Comparison of ENCODE assay signal across 10 mouse cellular contexts in genomic region chr5:65079881-65080280, GRCm38 (mm10). TPM values are rescaled to one million over a fixed set of nuclear protein-coding genes. Genes with fewer than 3 reads are reported as not detected.
A peak's percentile ranks its signal among the peaks of the same experiment; 100 is the strongest.
DNase-seq lines count a peak whose midpoint lies in the region; ATAC-seq and TF ChIP-seq lines count a peak whose summit lies in the region.
"Had no signal": no experiment of that assay in that cellular context is flagged by ENCODE, and none has a peak within 500 bp of the region (broad histone marks: within the 10 kb centered on the region; RNA-seq: fewer than 3 reads in every experiment).

No protein-coding gene starts in this region.

- H3K27me3 ChIP-seq in forebrain, embryonic 13.5 days = no peaks in the 10 kb centered on the region
- H3K27me3 ChIP-seq in forebrain, embryonic 12.5 days = no peaks in the 10 kb centered on the region
- H3K27me3 ChIP-seq in intestine, embryonic 16.5 days (replicated peaks; ENCODE audit: control insufficient read depth, insufficient read depth, low read length) = no peaks in the 10 kb centered on the region

- TF ChIP-seq POLR2A in lung, adult 2 months (IDR thresholded peaks at IDR 0.05; ENCODE audit: borderline replicate concordance, extremely low read depth, low read depth, low read length) = no peak

- H3K9ac ChIP-seq in forebrain, embryonic 13.5 days = no peak overlapping the region
- no peak overlapping the region for H3K9ac ChIP-seq in forebrain, embryonic 12.5 days
- 0 out of 2 replicates have a peak overlapping the region, but pooled peaks have one; percentile 9 for H3K9ac ChIP-seq in intestine, embryonic 16.5 days (ENCODE audit: low read depth, low read length)
- H3K9ac ChIP-seq: hindbrain, embryonic 14.5 days had no signal

- H3K4me1 ChIP-seq in forebrain, embryonic 13.5 days = no peaks in the 10 kb centered on the region
- H3K4me1 ChIP-seq in forebrain, embryonic 12.5 days = no peaks in the 10 kb centered on the region
- H3K4me1 ChIP-seq in lung, adult 2 months (ENCODE audit: control insufficient read depth, insufficient read depth, low read length) = peaks cover 5% of the 10 kb centered on the region
- no peaks in the 10 kb centered on the region for H3K4me1 ChIP-seq in intestine, embryonic 16.5 days (ENCODE audit: control insufficient read depth, insufficient read depth, low read length)

- 47% methylated on average over 9 of the region's 9 CpGs for WGBS in forebrain, embryonic 13.5 days
- 50% methylated on average over 9 of the region's 9 CpGs for WGBS in forebrain, embryonic 12.5 days
- 18% methylated on average over 9 of the region's 9 CpGs for WGBS in lung, adult 2 months
- 35% methylated on average over 9 of the region's 9 CpGs for WGBS in intestine, embryonic 16.5 days

- no peaks in the 10 kb centered on the region for H3K36me3 ChIP-seq in forebrain, embryonic 13.5 days (ENCODE audit: poor library complexity, severe bottlenecking)
- H3K36me3 ChIP-seq in forebrain, embryonic 12.5 days (replicated peaks) = no peaks in the 10 kb centered on the region
- no peaks in the 10 kb centered on the region for H3K36me3 ChIP-seq in intestine, embryonic 16.5 days (ENCODE audit: control insufficient read depth, insufficient read depth, low read length)

- no peak overlapping the region for H3K27ac ChIP-seq in forebrain, embryonic 13.5 days
- no peak overlapping the region for H3K27ac ChIP-seq in forebrain, embryonic 12.5 days
- no peak overlapping the region for H3K27ac ChIP-seq in intestine, embryonic 16.5 days (ENCODE audit: low read length)
- H3K27ac ChIP-seq: hindbrain, embryonic 14.5 days had no signal

- H3K4me3 ChIP-seq in forebrain, embryonic 13.5 days = no peak overlapping the region
- H3K4me3 ChIP-seq in forebrain, embryonic 12.5 days (replicated peaks) = no peak overlapping the region
- H3K4me3 ChIP-seq in lung, adult 2 months (replicated peaks; ENCODE audit: extremely low read depth, low read depth, low read length) = peak overlapping the region; percentile 60
- H3K4me3 ChIP-seq in intestine, embryonic 16.5 days (ENCODE audit: low read length) = peak overlapping the region; percentile 27

- no peak for TF ChIP-seq CTCF in lung, adult 2 months (IDR thresholded peaks at IDR 0.05; ENCODE audit: insufficient read depth, low read length)

- ATAC-seq in forebrain, embryonic 13.5 days = no peak
- ATAC-seq in forebrain, embryonic 12.5 days (ENCODE audit: low FRiP score) = no peak
- ATAC-seq in intestine, embryonic 16.5 days = no peak

- no peaks in the 10 kb centered on the region for H3K9me3 ChIP-seq in forebrain, embryonic 13.5 days (replicated peaks)
- no peaks in the 10 kb centered on the region for H3K9me3 ChIP-seq in forebrain, embryonic 12.5 days
- no peaks in the 10 kb centered on the region for H3K9me3 ChIP-seq in intestine, embryonic 16.5 days (ENCODE audit: control insufficient read depth, low read length)

- H3K4me2 ChIP-seq in forebrain, embryonic 13.5 days = peak overlapping the region; percentile 11; the same call in 1 of the 2 replicates
- H3K4me2 ChIP-seq in forebrain, embryonic 12.5 days = no peak overlapping the region
- H3K4me2 ChIP-seq in intestine, embryonic 16.5 days (ENCODE audit: low read depth, low read length) = 0 out of 2 replicates have a peak overlapping the region, but pooled peaks have one; percentile 17
- H3K4me2 ChIP-seq: hindbrain, embryonic 14.5 days; liver, embryonic 11.5 days had no signal

- DNase-seq in lung, adult 2 months = no peak
- DNase-seq in lung, adult 18-20 months = no peak
- peak; percentile 51 for DNase-seq in lung, postnatal 36 days
- no peak for DNase-seq in yolk sac, embryonic 10.5 days (ENCODE audit: low spot score)
- no peak for DNase-seq in B cell, adult 2 months

RNA-seq across cellular contexts. Expression of gene Tmem156, which starts 12.1 kb away (rescaled TPM):
- polyA plus RNA-seq in forebrain, embryonic 13.5 days (2015; fragmentation: Nextera tagmentation; extraction: Ambion mirVana) = not detected in 2 replicates
- polyA plus RNA-seq in forebrain, embryonic 12.5 days (2016; fragmentation: Nextera tagmentation; extraction: Ambion mirVana) = 0.27 TPM in 1 of 2 replicates, not detected in the other
- polyA plus RNA-seq in lung, adult 2 months (2012; rRNA removed) = 0.49 and 1.5 TPM in 2 replicates
- 1.5 and 2.1 TPM in 2 replicates for polyA plus RNA-seq in intestine, embryonic 16.5 days (2015; fragmentation: Nextera tagmentation; extraction: Ambion mirVana)
- polyA plus RNA-seq: hindbrain, embryonic 14.5 days had no signal

RNA-seq across cellular contexts. Expression of gene Klhl5, which starts 27.5 kb away (rescaled TPM):
- polyA plus RNA-seq in forebrain, embryonic 13.5 days (2015; fragmentation: Nextera tagmentation; extraction: Ambion mirVana) = 51.7 and 53.4 TPM in 2 replicates
- polyA plus RNA-seq in forebrain, embryonic 12.5 days (2016; fragmentation: Nextera tagmentation; extraction: Ambion mirVana) = 47.1 and 47.6 TPM in 2 replicates
- polyA plus RNA-seq in lung, adult 2 months (2012; rRNA removed) = 103 and 122 TPM in 2 replicates
- polyA plus RNA-seq in intestine, embryonic 16.5 days (2015; fragmentation: Nextera tagmentation; extraction: Ambion mirVana) = 4.0 and 8.3 TPM in 2 replicates

Comparison
In these comparisons a context has a peak if more than half of its experiments do, and no peak if none do; other contexts are left out.
1. H3K4me3 ChIP-seq: peak in lung, adult 2 months (single experiment) and intestine, embryonic 16.5 days (single experiment); none in forebrain, embryonic 13.5 days (single experiment) and forebrain, embryonic 12.5 days (single experiment).